Mouse (Mus musculus) midbrain, embryonic 11.5 days (tissue): Measurements from ENCODE around the gene Myo15b. TPM values are rescaled to one million over a fixed set of nuclear protein-coding genes. Genes with fewer than 3 reads are reported as not detected.
A peak's percentile ranks its signal among the peaks of the same experiment; 100 is the strongest.

Source experiments
- ATAC-seq: fragments of 200-750 bp; cut with Nextera tagmentation; 2 replicates; pipeline ENCODE4 v1.8.0; 2017; ENCODE audit warnings: moderate TSS enrichment, moderate library complexity; ENCODE audit not compliant: low FRiP score
- DNase-seq: peaks from one replicate; pipeline ENCODE4 v3.0.0; 2015; ENCODE audit warnings: low spot score; ENCODE audit errors: missing footprints
- H3K27ac ChIP-seq: fragments of 300-500 bp; sonication (generic); 2 replicates; pipeline ENCODE4 v1.5.1; 2014; ENCODE audit warnings: low read depth, low read length
- H3K27me3 ChIP-seq: fragments of 300-500 bp; sonication (generic); 2 replicates; pipeline ENCODE4 v1.6.1; 2014; ENCODE audit warnings: mild to moderate bottlenecking, low read length, moderate library complexity, mixed read lengths; ENCODE audit not compliant: control insufficient read depth, insufficient read depth
- H3K36me3 ChIP-seq: fragments of 300-500 bp; sonication (generic); 2 replicates; pipeline ENCODE4 v1.6.1; 2014; ENCODE audit warnings: mild to moderate bottlenecking, low read length, moderate library complexity, mixed read lengths; ENCODE audit not compliant: control insufficient read depth, insufficient read depth
- H3K4me1 ChIP-seq: fragments of 300-500 bp; sonication (generic); 2 replicates; pipeline ENCODE4 v1.6.1; 2014; ENCODE audit warnings: low read length; ENCODE audit not compliant: control insufficient read depth, insufficient read depth
- H3K4me2 ChIP-seq: fragments of 300-500 bp; sonication (generic); 2 replicates; pipeline ENCODE4 v1.6.1; 2014; ENCODE audit warnings: mild to moderate bottlenecking, moderate library complexity
- H3K4me3 ChIP-seq: fragments of 300-500 bp; sonication (generic); 2 replicates; pipeline ENCODE4 v1.5.1; 2014; ENCODE audit warnings: low read depth, low read length
- H3K9ac ChIP-seq: fragments of 300-500 bp; sonication (generic); 2 replicates; pipeline ENCODE4 v1.6.1; 2014; ENCODE audit warnings: low read length
- H3K9me3 ChIP-seq: fragments of 300-500 bp; sonication (generic); 2 replicates; pipeline ENCODE4 v1.6.1; 2016; ENCODE audit warnings: low read length; ENCODE audit not compliant: control insufficient read depth
- WGBS: fragments of 180-500 bp; shearing (Covaris S2); extraction: QIAGEN DNeasy Blood & Tissue Kit; methylation state at CpG from one replicate; pipeline ENCODE4 v1.1.7; 2014; 5-methylcytosine and 5-hydroxymethylcytosine counted together
- polyA plus RNA-seq: library from polyadenylated mRNA; unstranded; fragments of >200 nt; fragmentation: Nextera tagmentation; extraction: Ambion mirVana; gene quantifications from 2 replicates; pipeline ENCODE4 v1.2.1, GENCODE M21; 2014

Myo15b gene
- polyA plus RNA-seq, 1 experiment from 2014 or later, result not detected

GRCm38 (mm10) chr11:115814605-115815450 lies 43.4 kb upstream of the Myo15b start, which contains the start of gene Tsen54:
Gene Tsen54, plus strand, starts transcription at chr11:115814724.
- Histone ChIP-seq H3K36me3 (no peaks in the 10 kb centered on the region), H3K27ac (peak within 1 kb of the TSS; percentile 59), H3K9me3 (no peaks in the 10 kb centered on the region), H3K4me2 (peak within 1 kb of the TSS; percentile 89), H3K9ac (peak within 1 kb of the TSS; percentile 80), H3K4me3 (peak within 1 kb of the TSS; percentile 90), H3K27me3 (no peaks in the 10 kb centered on the region), H3K4me1 (peaks cover 29% of the 10 kb centered on the region)
- DNase-seq (peak; percentile 100), ATAC-seq (peak; percentile 54)
- WGBS, result under 1% methylated on average over 84 of the region's 84 CpGs

DNA sequence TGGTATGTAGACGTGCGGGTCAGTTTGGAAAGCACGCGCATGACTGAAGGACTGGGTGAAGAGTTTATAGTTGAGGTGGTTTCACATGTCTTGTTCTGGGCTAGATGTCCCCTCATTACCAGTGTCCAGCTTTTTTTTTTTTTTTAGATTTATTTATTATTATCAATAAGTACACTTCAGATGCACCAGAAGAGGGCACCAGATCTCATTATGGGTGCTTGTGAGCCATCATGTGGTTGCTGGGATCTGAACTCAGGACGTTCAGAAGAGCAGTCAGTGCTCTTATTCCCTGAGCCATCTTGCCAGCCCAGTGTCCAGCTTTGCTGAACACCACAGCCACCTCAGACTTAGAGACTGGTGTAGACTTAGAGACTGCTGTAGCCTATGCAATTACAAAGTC lies 40.9 kb upstream of the Myo15b start:
- WGBS, result 91% methylated on average over 5 of the region's 5 CpGs
- Histone ChIP-seq H3K4me3 (no peak overlapping the region), H3K36me3 (peaks cover 8% of the 10 kb centered on the region; the same call in 1 of the 2 replicates)

DNA sequence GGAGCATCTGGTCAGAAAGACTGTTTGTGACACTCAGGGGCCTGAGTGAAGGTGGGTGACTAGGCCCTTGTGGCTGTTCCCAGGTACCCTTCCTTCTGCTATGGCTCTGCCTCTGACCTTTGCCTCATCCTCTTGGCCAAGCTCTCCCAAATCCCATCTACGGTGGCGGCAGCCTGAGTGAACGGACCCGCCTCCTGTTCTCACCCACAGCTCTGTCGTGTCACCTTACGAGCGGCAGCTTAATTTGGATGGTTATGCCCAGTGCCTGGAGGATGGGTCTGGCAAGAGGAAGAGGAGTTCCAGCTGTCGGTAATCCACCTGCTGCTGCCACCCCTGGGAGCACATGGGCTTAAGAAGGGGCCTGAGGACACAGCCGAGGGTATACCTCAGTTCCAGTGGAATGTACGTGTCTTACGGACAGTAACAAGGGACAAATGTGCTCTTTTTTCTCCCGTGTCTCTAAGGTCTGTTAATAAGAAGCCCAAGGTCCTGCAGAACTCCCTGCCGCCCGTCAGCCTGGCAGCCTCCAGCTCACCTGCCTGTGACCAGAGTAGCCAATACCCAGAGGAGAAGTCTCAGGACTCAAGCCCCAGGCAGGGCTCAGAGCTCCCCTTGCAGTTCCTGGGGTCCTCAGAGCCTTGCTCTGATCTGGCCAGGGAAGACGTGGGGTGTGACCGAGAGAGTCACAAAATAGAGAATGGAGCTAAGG lies 38.1 kb upstream of the Myo15b start:
- Histone ChIP-seq H3K9ac (no peak overlapping the region), H3K4me1 (peaks cover 15% of the 10 kb centered on the region), H3K9me3 (no peaks in the 10 kb centered on the region), H3K4me3 (no peak overlapping the region), H3K36me3 (peaks cover 8% of the 10 kb centered on the region; the same call in 1 of the 2 replicates), H3K27ac (no peak overlapping the region), H3K27me3 (peaks cover 14% of the 10 kb centered on the region), H3K4me2 (no peak overlapping the region)
- 93% methylated on average over 16 of the region's 16 CpGs for WGBS
- DNase-seq, result no peak
- no peak for ATAC-seq

More for the DNA sequence above, 40.9 kb upstream of the Myo15b start:
- H3K27ac ChIP-seq, result no peak overlapping the region
- no peaks in the 10 kb centered on the region for H3K9me3 ChIP-seq
- no peak overlapping the region for H3K4me2 ChIP-seq
- no peak overlapping the region for H3K9ac ChIP-seq
- no peaks in the 10 kb centered on the region for H3K27me3 ChIP-seq
- no peak for ATAC-seq
- DNase-seq, result no peak
- H3K4me1 ChIP-seq, result peaks cover 17% of the 10 kb centered on the region

GRCm38 (mm10) chr11:115821001-115821400 lies 37.2 kb upstream of the Myo15b start:
- no peak overlapping the region for H3K27ac ChIP-seq
- no peak overlapping the region for H3K9ac ChIP-seq
- ATAC-seq (no peak), DNase-seq (no peak)
- peaks cover 8% of the 10 kb centered on the region for H3K4me1 ChIP-seq
- peaks cover 8% of the 10 kb centered on the region; the same call in 1 of the 2 replicates for H3K36me3 ChIP-seq
- H3K4me2 ChIP-seq, result no peak overlapping the region
- H3K4me3 ChIP-seq, result no peak overlapping the region
- H3K9me3 ChIP-seq, result no peaks in the 10 kb centered on the region
- 86% methylated on average over 4 of the region's 4 CpGs for WGBS
- peaks cover 24% of the 10 kb centered on the region for H3K27me3 ChIP-seq

DNA sequence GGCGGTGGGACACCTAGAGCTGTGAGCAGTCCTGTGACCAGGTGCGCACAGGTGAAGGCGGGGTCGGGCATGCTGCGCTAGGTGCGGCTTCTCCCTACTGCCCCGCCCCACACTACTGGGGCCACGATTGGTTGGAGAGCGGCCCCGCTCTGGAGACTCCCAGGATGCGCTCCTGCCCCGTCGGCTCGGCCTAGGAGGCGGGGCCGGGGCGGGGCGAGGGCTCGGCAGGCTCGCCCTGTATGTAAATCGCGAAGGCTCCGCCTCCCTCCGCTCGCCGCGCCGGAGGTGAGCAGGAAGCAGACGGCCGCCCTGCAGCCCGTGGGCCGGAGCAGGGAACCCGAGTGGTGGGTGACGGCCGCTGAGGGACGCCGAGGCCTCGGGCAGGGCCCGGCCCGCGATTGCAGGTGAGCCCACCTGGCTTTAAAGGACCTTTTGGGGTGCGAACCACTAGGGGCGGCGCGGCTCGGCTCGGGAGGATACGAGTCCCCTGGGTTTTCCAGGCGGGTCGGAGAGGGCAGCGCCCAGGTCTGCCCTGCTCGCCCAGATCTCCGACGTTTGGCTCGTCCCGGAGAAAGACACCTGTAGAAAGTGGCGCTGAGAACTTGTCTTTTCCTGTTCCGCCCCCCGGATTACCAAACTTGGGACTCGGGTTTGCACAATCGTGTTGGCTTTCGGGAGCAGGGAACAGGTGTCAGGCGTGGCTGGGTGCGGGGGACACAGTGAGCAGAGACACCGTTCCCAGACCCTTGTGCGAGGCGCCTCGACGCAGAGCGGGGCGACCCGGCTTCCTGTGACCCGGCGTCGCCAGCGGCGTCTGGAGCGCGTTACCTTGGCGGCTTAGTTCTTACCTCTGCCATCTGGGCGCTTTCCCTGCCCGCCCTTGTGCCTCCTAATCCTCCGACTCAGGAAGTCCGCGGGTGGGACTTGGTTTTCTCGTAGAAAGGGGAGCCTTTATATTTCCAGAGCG lies 34.1 kb upstream of the Myo15b start, which contains the start of gene Llgl2:
TSS of gene Llgl2 (plus strand) at position 276 of the 967 bp plus-strand sequence.
- DNase-seq (peak; percentile 98), ATAC-seq (peak; percentile 93)
- Histone ChIP-seq H3K4me1 (peaks cover 8% of the 10 kb centered on the region), H3K4me2 (peak within 1 kb of the TSS; percentile 84), H3K9ac (peak within 1 kb of the TSS; percentile 56), H3K4me3 (peak within 1 kb of the TSS; percentile 58), H3K27ac (no peak within 1 kb of the TSS), H3K36me3 (peaks cover 8% of the 10 kb centered on the region; the same call in 1 of the 2 replicates), H3K9me3 (no peaks in the 10 kb centered on the region), H3K27me3 (peaks cover 28% of the 10 kb centered on the region)
- WGBS, result under 1% methylated on average over 87 of the region's 87 CpGs

- Histone ChIP-seq H3K4me3 (peak overlapping the region; percentile 58), H3K27ac (no peak overlapping the region), H3K4me2 (peak overlapping the region; percentile 84; the same call in 1 of the 2 replicates), H3K9ac (no peak overlapping the region), H3K36me3 (peaks cover 8% of the 10 kb centered on the region; the same call in 1 of the 2 replicates), H3K9me3 (no peaks in the 10 kb centered on the region), H3K27me3 (peaks cover 28% of the 10 kb centered on the region), H3K4me1 (peaks cover 8% of the 10 kb centered on the region)
- DNase-seq (no peak), ATAC-seq (no peak)
- 16% methylated on average over 11 of the region's 11 CpGs for WGBS
These were observed 33.4 kb upstream of the Myo15b start for GRCm38 (mm10) chr11:115824813-115825212.

GRCm38 (mm10) chr11:115826487-115826886 lies 31.7 kb upstream of the Myo15b start:
- Histone ChIP-seq H3K9ac (no peak overlapping the region), H3K4me3 (no peak overlapping the region), H3K4me1 (peaks cover 8% of the 10 kb centered on the region), H3K27me3 (peaks cover 29% of the 10 kb centered on the region), H3K9me3 (no peaks in the 10 kb centered on the region), H3K36me3 (no peaks in the 10 kb centered on the region), H3K27ac (no peak overlapping the region), H3K4me2 (no peak overlapping the region)
- no peak for ATAC-seq
- 51% methylated on average over 5 of the region's 5 CpGs for WGBS
- DNase-seq, result no peak

- Histone ChIP-seq H3K9me3 (no peaks in the 10 kb centered on the region), H3K9ac (no peak overlapping the region), H3K4me1 (peaks cover 10% of the 10 kb centered on the region), H3K27me3 (peaks cover 35% of the 10 kb centered on the region), H3K36me3 (no peaks in the 10 kb centered on the region), H3K4me3 (no peak overlapping the region), H3K27ac (no peak overlapping the region), H3K4me2 (no peak overlapping the region)
- WGBS, result 83% methylated on average over 6 of the region's 6 CpGs
- DNase-seq, result no peak
- ATAC-seq, result no peak
These were observed 30.6 kb upstream of the Myo15b start for GRCm38 (mm10) chr11:115827624-115828023.
